Mouse (Mus musculus) A20 (cell line): Measurements from ENCODE around the gene Svip.

Experiments
- DNase-seq: peaks from one replicate; pipeline ENCODE4 v3.0.0-alpha.2; 2011; ENCODE audit warnings: low read depth, low spot score

The Svip gene

GRCm38 (mm10) chr7:51962219-51962952, 43.4 kb downstream of the Svip start:
- no peak for DNase-seq

GRCm38 (mm10) chr7:51960698-51961374, 45.0 kb downstream of the Svip start:
- no peak for DNase-seq

GRCm38 (mm10) chr7:51957766-51958165, 48.1 kb downstream of the Svip start:
- DNase-seq: no peak

GRCm38 (mm10) chr7:51955424-51956041, 50.3 kb downstream of the Svip start:
- no peak for DNase-seq
